In the genomic region with DNA sequence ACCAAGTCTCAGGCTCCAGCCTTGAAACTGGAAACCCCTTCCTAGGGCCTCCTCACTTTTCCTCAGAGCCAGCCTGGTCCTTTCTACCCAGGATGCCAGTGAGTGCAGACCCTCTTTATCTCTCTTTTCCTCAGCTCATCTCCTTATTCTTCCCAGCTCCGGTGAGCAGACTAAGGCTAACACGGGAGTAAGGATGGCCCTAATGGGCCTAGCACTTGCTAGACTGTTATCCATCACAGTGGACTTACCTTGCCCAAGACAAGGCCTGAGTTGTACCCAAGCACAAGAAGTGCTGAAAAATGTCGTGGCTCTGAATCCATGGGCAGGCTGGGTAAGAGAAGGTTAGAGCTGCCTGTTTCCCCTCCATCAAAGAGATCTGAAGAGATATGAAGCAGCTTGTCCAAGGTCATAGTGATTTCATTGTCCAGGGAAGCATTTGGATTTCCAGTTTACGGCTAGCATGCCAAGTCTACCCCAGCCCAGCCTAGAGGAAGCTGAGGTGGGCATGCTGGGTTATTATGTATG, we compare ENCODE assay signal across 9 mouse cellular contexts. TPM values are rescaled to one million over a fixed set of nuclear protein-coding genes. Genes with fewer than 3 reads are reported as not detected.
DNase-seq lines count a peak whose midpoint lies in the region; ATAC-seq and TF ChIP-seq lines count a peak whose summit lies in the region.
"Had no signal": no experiment of that assay in that cellular context is flagged by ENCODE, and none has a peak within 500 bp of the region (broad histone marks: within the 10 kb centered on the region; RNA-seq: fewer than 3 reads in every experiment).

No protein-coding gene starts in this region.

- H3K4me3 ChIP-seq in heart, embryonic 16.5 days (ENCODE audit: low read length), result peak overlapping the region; percentile 75
- peak overlapping the region; percentile 94 for H3K4me3 ChIP-seq in bone marrow macrophage, adult 2 months (ENCODE audit: insufficient read depth, low read length)
- H3K4me3 ChIP-seq in hindbrain, embryonic 12.5 days, result peak overlapping the region; percentile 98
- H3K4me3 ChIP-seq in midbrain, embryonic 12.5 days, result peak overlapping the region; percentile 95

- no peak for TF ChIP-seq POLR2A in bone marrow macrophage, adult 2 months (IDR thresholded peaks at IDR 0.05; ENCODE audit: borderline replicate concordance, low read depth, low read length)

- DNase-seq in heart, postnatal 4 days, result no peak
- no peak for DNase-seq in ovary, adult 18-20 months (ENCODE audit: low spot score)
- no peak for DNase-seq in ovary, postnatal 10 days (ENCODE audit: low spot score)
- no peak for DNase-seq in spleen, postnatal 10 days (ENCODE audit: low spot score in 2 of 2)
- DNase-seq: gastrocnemius, postnatal 10 days had no signal

- H3K4me1 ChIP-seq in heart, embryonic 16.5 days (ENCODE audit: control insufficient read depth, insufficient read depth, low read length), result peaks cover 54% of the 10 kb centered on the region
- H3K4me1 ChIP-seq in bone marrow macrophage, adult 2 months (ENCODE audit: control insufficient read depth, insufficient read depth, low read length), result peaks cover 57% of the 10 kb centered on the region
- peaks cover 49% of the 10 kb centered on the region for H3K4me1 ChIP-seq in hindbrain, embryonic 12.5 days
- peaks cover 34% of the 10 kb centered on the region for H3K4me1 ChIP-seq in midbrain, embryonic 12.5 days

- no peak for ATAC-seq in heart, embryonic 16.5 days (replicated peaks; ENCODE audit: extremely low read depth, insufficient read depth, low FRiP score)
- ATAC-seq in hindbrain, embryonic 12.5 days (ENCODE audit: low FRiP score), result no peak
- ATAC-seq in midbrain, embryonic 12.5 days (ENCODE audit: low FRiP score, low read depth), result no peak

- H3K9me3 ChIP-seq in heart, embryonic 16.5 days (replicated peaks; ENCODE audit: control insufficient read depth, low read length), result no peaks in the 10 kb centered on the region
- no peaks in the 10 kb centered on the region for H3K9me3 ChIP-seq in hindbrain, embryonic 12.5 days (replicated peaks)
- H3K9me3 ChIP-seq in midbrain, embryonic 12.5 days, result no peaks in the 10 kb centered on the region

- peak overlapping the region; percentile 64 for H3K4me2 ChIP-seq in heart, embryonic 16.5 days (ENCODE audit: low read depth, low read length)
- peak overlapping the region; percentile 97 for H3K4me2 ChIP-seq in hindbrain, embryonic 12.5 days (replicated peaks)
- peak overlapping the region; percentile 97 for H3K4me2 ChIP-seq in midbrain, embryonic 12.5 days (replicated peaks)

- peak overlapping the region; percentile 98 for H3K9ac ChIP-seq in heart, embryonic 16.5 days (ENCODE audit: low read length)
- H3K9ac ChIP-seq in hindbrain, embryonic 12.5 days, result peak overlapping the region; percentile 90
- peak overlapping the region; percentile 87 for H3K9ac ChIP-seq in midbrain, embryonic 12.5 days (replicated peaks)

- 23% methylated on average over 4 of the region's 4 CpGs for WGBS in heart, embryonic 16.5 days
- 71% methylated on average over 4 of the region's 4 CpGs for WGBS in hindbrain, embryonic 12.5 days
- WGBS in midbrain, embryonic 12.5 days, result 69% methylated on average over 4 of the region's 4 CpGs

- H3K27me3 ChIP-seq in heart, embryonic 16.5 days (ENCODE audit: control insufficient read depth, insufficient read depth, low read length), result no peaks in the 10 kb centered on the region
- no peaks in the 10 kb centered on the region for H3K27me3 ChIP-seq in hindbrain, embryonic 12.5 days
- H3K27me3 ChIP-seq in midbrain, embryonic 12.5 days, result no peaks in the 10 kb centered on the region; the same call in 1 of the 2 replicates

- H3K36me3 ChIP-seq in heart, embryonic 16.5 days (ENCODE audit: control insufficient read depth, insufficient read depth), result no peaks in the 10 kb centered on the region
- no peaks in the 10 kb centered on the region for H3K36me3 ChIP-seq in hindbrain, embryonic 12.5 days
- H3K36me3 ChIP-seq in midbrain, embryonic 12.5 days, result no peaks in the 10 kb centered on the region

- H3K27ac ChIP-seq in heart, embryonic 16.5 days (ENCODE audit: low read length), result peak overlapping the region; percentile 93
- H3K27ac ChIP-seq in bone marrow macrophage, adult 2 months (ENCODE audit: insufficient read depth, low read depth, low read length), result no peak overlapping the region
- H3K27ac ChIP-seq in hindbrain, embryonic 12.5 days, result no peak overlapping the region
- H3K27ac ChIP-seq in midbrain, embryonic 12.5 days (replicated peaks), result 0 out of 2 replicates have a peak overlapping the region, but pooled peaks have one; percentile 10

- peak; percentile 32; the same call in 1 of the 2 replicates for TF ChIP-seq CTCF in bone marrow macrophage, adult 2 months (IDR thresholded peaks at IDR 0.05; ENCODE audit: low read depth, low read length)

RNA-seq across cellular contexts. Expression of a gene that starts 1.3 kb away (rescaled TPM):
- 63.0 and 73.4 TPM in 2 replicates for polyA plus RNA-seq in heart, embryonic 16.5 days (2015; fragmentation: Nextera tagmentation; extraction: Ambion mirVana)
- total RNA-seq in heart, postnatal 4 days (2021), result 100 to 1,000 TPM; 220 to 229 TPM
- polyA plus RNA-seq in bone marrow macrophage, adult 2 months (2012; ENCODE audit: insufficient read depth, insufficient read length, missing spikeins), result 13.5 and 14.5 TPM in 2 replicates
- 21.3 and 22.1 TPM in 2 replicates for polyA plus RNA-seq in hindbrain, embryonic 12.5 days (2016; fragmentation: Nextera tagmentation; extraction: Ambion mirVana)
- 19.4 and 19.9 TPM in 2 replicates for polyA plus RNA-seq in midbrain, embryonic 12.5 days (2016; fragmentation: Nextera tagmentation; extraction: Ambion mirVana)

RNA-seq across cellular contexts. Expression of a gene that starts 31.2 kb away (rescaled TPM):
- polyA plus RNA-seq in heart, embryonic 16.5 days (2015; fragmentation: Nextera tagmentation; extraction: Ambion mirVana), result 0.26 and 0.34 TPM in 2 replicates
- total RNA-seq in heart, postnatal 4 days (2021), result under 1 TPM; 0.60 to 0.72 TPM
- polyA plus RNA-seq in bone marrow macrophage, adult 2 months (2012; ENCODE audit: insufficient read depth, insufficient read length, missing spikeins), result 0.33 and 0.50 TPM in 2 replicates
- 2.8 and 3.2 TPM in 2 replicates for polyA plus RNA-seq in hindbrain, embryonic 12.5 days (2016; fragmentation: Nextera tagmentation; extraction: Ambion mirVana)
- 2.4 and 2.5 TPM in 2 replicates for polyA plus RNA-seq in midbrain, embryonic 12.5 days (2016; fragmentation: Nextera tagmentation; extraction: Ambion mirVana)

RNA-seq across cellular contexts. Expression of a gene that starts 39.9 kb away (rescaled TPM):
- polyA plus RNA-seq in heart, embryonic 16.5 days (2015; fragmentation: Nextera tagmentation; extraction: Ambion mirVana), result 2.0 and 3.0 TPM in 2 replicates
- total RNA-seq in heart, postnatal 4 days (2021), result 10 to 100 TPM; 47.8 to 53.8 TPM
- polyA plus RNA-seq in bone marrow macrophage, adult 2 months (2012; ENCODE audit: insufficient read depth, insufficient read length, missing spikeins), result 0.63 and 0.88 TPM in 2 replicates
- polyA plus RNA-seq in hindbrain, embryonic 12.5 days (2016; fragmentation: Nextera tagmentation; extraction: Ambion mirVana), result 7.8 and 8.1 TPM in 2 replicates
- polyA plus RNA-seq in midbrain, embryonic 12.5 days (2016; fragmentation: Nextera tagmentation; extraction: Ambion mirVana), result 5.0 and 6.1 TPM in 2 replicates

Comparison
In these comparisons a context has a peak if more than half of its experiments do, and no peak if none do; other contexts are left out.
1. H3K27ac ChIP-seq: peak in heart, embryonic 16.5 days (single experiment) and midbrain, embryonic 12.5 days (single experiment); none in bone marrow macrophage, adult 2 months (single experiment) and hindbrain, embryonic 12.5 days (single experiment).
2. Peak in every context shown above with its lines, with median percentiles within 50 percentile points of each other: H3K4me2 ChIP-seq, H3K4me3 ChIP-seq and H3K9ac ChIP-seq.